Mouse (Mus musculus) brown adipose tissue, adult 24 weeks (tissue): ENCODE data around the gene Cux1. TPM values are rescaled to one million over a fixed set of nuclear protein-coding genes. Genes with fewer than 3 reads are reported as not detected.

ENCODE experiments used
- H3K27ac ChIP-seq: fragments of 200-500 bp; replicated peaks from 2 replicates; pipeline ENCODE4 v1.5.1; 2012; ENCODE audit warnings: low read depth, mild to moderate bottlenecking, low read length
- H3K4me1 ChIP-seq: fragments of 200-500 bp; 2 replicates; pipeline ENCODE4 v1.6.1; 2012; ENCODE audit warnings: low read length, mixed read lengths; ENCODE audit not compliant: control insufficient read depth, insufficient read depth, insufficient read length
- H3K4me3 ChIP-seq: fragments of 200-500 bp; 2 replicates; pipeline ENCODE4 v1.5.1; 2012; ENCODE audit warnings: low read depth, mild to moderate bottlenecking, low read length, moderate library complexity; ENCODE audit not compliant: insufficient read depth
- polyA plus RNA-seq: library from polyadenylated mRNA; stranded (reverse); fragments of >200 nt; gene quantifications from 2 replicates; pipeline ENCODE4 v1.2.4, GENCODE M21; 2012; ENCODE audit not compliant: missing spikeins, insufficient read depth, insufficient read length

The Cux1 gene
- polyA plus RNA-seq, 1 experiment: 45.7 TPM

GRCm38 (mm10) chr5:136560656-136561055 is 6.6 kb downstream of the Cux1 start:
- H3K4me3 ChIP-seq: no peak overlapping the region
- H3K4me1 ChIP-seq: peaks cover 15% of the 10 kb centered on the region
- H3K27ac ChIP-seq: no peak overlapping the region

- H3K4me1 ChIP-seq: peaks cover 31% of the 10 kb centered on the region
- H3K27ac ChIP-seq: peak overlapping the region; percentile 96
- no peak overlapping the region for H3K4me3 ChIP-seq
Observed at GRCm38 (mm10) chr5:136557446-136557845, 9.8 kb downstream of the Cux1 start.

- Histone ChIP-seq H3K27ac (peak overlapping the region; percentile 96), H3K4me3 (no peak overlapping the region), H3K4me1 (peaks cover 31% of the 10 kb centered on the region)
Observed at GRCm38 (mm10) chr5:136556328-136557262, 10.7 kb downstream of the Cux1 start.

GRCm38 (mm10) chr5:136555703-136556102 is 11.6 kb downstream of the Cux1 start:
- H3K4me1 ChIP-seq: peaks cover 38% of the 10 kb centered on the region
- H3K27ac ChIP-seq: peak overlapping the region; percentile 66
- H3K4me3 ChIP-seq: no peak overlapping the region

GRCm38 (mm10) chr5:136552832-136553231 is 14.5 kb downstream of the Cux1 start:
- no peak overlapping the region for H3K4me3 ChIP-seq
- H3K27ac ChIP-seq: no peak overlapping the region
- peaks cover 40% of the 10 kb centered on the region for H3K4me1 ChIP-seq

GRCm38 (mm10) chr5:136552093-136552492 is 15.2 kb downstream of the Cux1 start:
- Histone ChIP-seq H3K4me1 (peaks cover 38% of the 10 kb centered on the region), H3K4me3 (no peak overlapping the region), H3K27ac (no peak overlapping the region)

GRCm38 (mm10) chr5:136551571-136551970 is 15.7 kb downstream of the Cux1 start:
- no peak overlapping the region for H3K27ac ChIP-seq
- peaks cover 38% of the 10 kb centered on the region for H3K4me1 ChIP-seq
- H3K4me3 ChIP-seq: no peak overlapping the region

- no peak overlapping the region for H3K4me3 ChIP-seq
- H3K4me1 ChIP-seq: peaks cover 34% of the 10 kb centered on the region
- no peak overlapping the region for H3K27ac ChIP-seq
Observed at GRCm38 (mm10) chr5:136550726-136551125, 16.6 kb downstream of the Cux1 start.

GRCm38 (mm10) chr5:136548776-136549175 is 18.5 kb downstream of the Cux1 start:
- H3K27ac ChIP-seq: 0 out of 2 replicates have a peak overlapping the region, but pooled peaks have one; percentile 53
- H3K4me3 ChIP-seq: no peak overlapping the region
- H3K4me1 ChIP-seq: peaks cover 21% of the 10 kb centered on the region

GRCm38 (mm10) chr5:136545061-136545460 is 22.2 kb downstream of the Cux1 start:
- Histone ChIP-seq H3K4me3 (no peak overlapping the region), H3K27ac (no peak overlapping the region), H3K4me1 (peaks cover 9% of the 10 kb centered on the region)

GRCm38 (mm10) chr5:136543171-136543570 is 24.1 kb downstream of the Cux1 start:
- peaks cover 2% of the 10 kb centered on the region for H3K4me1 ChIP-seq
- H3K4me3 ChIP-seq: no peak overlapping the region
- H3K27ac ChIP-seq: no peak overlapping the region

GRCm38 (mm10) chr5:136540952-136541351 is 26.3 kb downstream of the Cux1 start:
- no peak overlapping the region for H3K27ac ChIP-seq
- no peak overlapping the region for H3K4me3 ChIP-seq
- H3K4me1 ChIP-seq: peaks cover 2% of the 10 kb centered on the region

GRCm38 (mm10) chr5:136540055-136540838 is 27.0 kb downstream of the Cux1 start:
- H3K4me1 ChIP-seq: peaks cover 2% of the 10 kb centered on the region
- no peak overlapping the region for H3K4me3 ChIP-seq
- H3K27ac ChIP-seq: no peak overlapping the region

- Histone ChIP-seq H3K4me3 (no peak overlapping the region), H3K27ac (no peak overlapping the region), H3K4me1 (peaks cover 16% of the 10 kb centered on the region)
Observed at GRCm38 (mm10) chr5:136536753-136537152, 30.5 kb downstream of the Cux1 start.

GRCm38 (mm10) chr5:136535976-136536725 is 31.1 kb downstream of the Cux1 start:
- Histone ChIP-seq H3K27ac (no peak overlapping the region), H3K4me3 (no peak overlapping the region), H3K4me1 (peaks cover 21% of the 10 kb centered on the region)
